Mouse (Mus musculus) cerebellum, adult 2 months (tissue): ENCODE data around the gene Cib1.

Source experiments
- CTCF ChIP-seq: fragments of 200-500 bp; IDR thresholded peaks from 2 replicates; pipeline ENCODE4 v1.5.1; 2011; ENCODE audit warnings: low read depth, mild to moderate bottlenecking, control low read depth, low read length, moderate library complexity, borderline replicate concordance; ENCODE audit not compliant: insufficient read depth
- POLR2A ChIP-seq: fragments of 200-500 bp; IDR thresholded peaks from 2 replicates; pipeline ENCODE4 v1.6.1; 2011; ENCODE audit warnings: low read length, control low read depth, borderline replicate concordance; ENCODE audit not compliant: insufficient read depth

GRCm38 (mm10) chr7:80264606-80265005 is 32.0 kb upstream of the Cib1 start:
- TF ChIP-seq CTCF (no peak), POLR2A (no peak)
